Mouse (Mus musculus) CH12F3 (cell line): Measurements from ENCODE around the gene Plch2.

ENCODE experiments used
- in situ Hi-C: fragments of 300-500 bp; cut with MboI; formaldehyde crosslinking; loops from 2 replicates; pipeline ENCODE4 v1.14.3; 2020; ENCODE audit warnings: low sequenced_read_pairs

Gene Plch2

GRCm38 (mm10) chr4:155033115-155033514 lies 23.5 kb downstream of the Plch2 start:
- in situ Hi-C loops, result no loop called here

- in situ Hi-C loops, result no loop called here
Measured at GRCm38 (mm10) chr4:155024170-155025010, 32.2 kb downstream of the Plch2 start.

- in situ Hi-C loops, result no loop called here
Measured at GRCm38 (mm10) chr4:155022228-155022855, 34.2 kb downstream of the Plch2 start.

GRCm38 (mm10) chr4:155020813-155021212 lies 35.8 kb downstream of the Plch2 start:
- in situ Hi-C loops, result no loop called here

- in situ Hi-C loops, result no loop called here
Measured at GRCm38 (mm10) chr4:155020141-155020540, 36.4 kb downstream of the Plch2 start.

- in situ Hi-C loops, result no loop called here
Measured at GRCm38 (mm10) chr4:155019336-155019847, 37.2 kb downstream of the Plch2 start.

- in situ Hi-C loops, result no loop called here
Measured at GRCm38 (mm10) chr4:155018601-155019335, 37.8 kb downstream of the Plch2 start.

GRCm38 (mm10) chr4:155018066-155018465 lies 38.5 kb downstream of the Plch2 start:
- in situ Hi-C loops, result no loop called here

GRCm38 (mm10) chr4:155017253-155017878 lies 39.2 kb downstream of the Plch2 start:
- in situ Hi-C loops, result no loop called here

GRCm38 (mm10) chr4:155016807-155017206 lies 39.8 kb downstream of the Plch2 start:
- in situ Hi-C loops, result no loop called here

- in situ Hi-C loops, result no loop called here
Measured at GRCm38 (mm10) chr4:155015550-155015949, 41.0 kb downstream of the Plch2 start.

- in situ Hi-C loops, result no loop called here
Measured at GRCm38 (mm10) chr4:155014791-155015190, 41.8 kb downstream of the Plch2 start.

GRCm38 (mm10) chr4:155014244-155014643 lies 42.3 kb downstream of the Plch2 start:
- in situ Hi-C loops, result no loop called here

- in situ Hi-C loops, result no loop called here
Measured at GRCm38 (mm10) chr4:155012788-155013187, 43.8 kb downstream of the Plch2 start.

GRCm38 (mm10) chr4:155012115-155012514 lies 44.5 kb downstream of the Plch2 start:
- in situ Hi-C loops, result no loop called here

- in situ Hi-C loops, result no loop called here
Measured at GRCm38 (mm10) chr4:155011312-155012025, 45.1 kb downstream of the Plch2 start.

GRCm38 (mm10) chr4:155010870-155011269 lies 45.7 kb downstream of the Plch2 start:
- in situ Hi-C loops, result no loop called here

GRCm38 (mm10) chr4:155009216-155009615 lies 47.4 kb downstream of the Plch2 start:
- in situ Hi-C loops, result no loop called here

- in situ Hi-C loops, result no loop called here
Measured at GRCm38 (mm10) chr4:155008075-155008474, 48.5 kb downstream of the Plch2 start.

- in situ Hi-C loops, result no loop called here
Measured at GRCm38 (mm10) chr4:155007641-155008040, 48.9 kb downstream of the Plch2 start.
